Mouse (Mus musculus) brown adipose tissue, adult 24 weeks (tissue): ENCODE data around the gene Nudt17. TPM values are rescaled to one million over a fixed set of nuclear protein-coding genes. Genes with fewer than 3 reads are reported as not detected.
A peak's percentile ranks its signal among the peaks of the same experiment; 100 is the strongest.
"Not testable (repeated sequence)": the region's sequence is repeated elsewhere in the genome, so short reads cannot be mapped to it uniquely, and the experiment has no call there.

ENCODE experiments used
- H3K27ac ChIP-seq: fragments of 200-500 bp; replicated peaks from 2 replicates; pipeline ENCODE4 v1.5.1; 2012; ENCODE audit warnings: low read depth, mild to moderate bottlenecking, low read length
- H3K4me1 ChIP-seq: fragments of 200-500 bp; 2 replicates; pipeline ENCODE4 v1.6.1; 2012; ENCODE audit warnings: low read length, mixed read lengths; ENCODE audit not compliant: control insufficient read depth, insufficient read depth, insufficient read length
- H3K4me3 ChIP-seq: fragments of 200-500 bp; 2 replicates; pipeline ENCODE4 v1.5.1; 2012; ENCODE audit warnings: low read depth, mild to moderate bottlenecking, low read length, moderate library complexity; ENCODE audit not compliant: insufficient read depth
- polyA plus RNA-seq: library from polyadenylated mRNA; stranded (reverse); fragments of >200 nt; gene quantifications from 2 replicates; pipeline ENCODE4 v1.2.4, GENCODE M21; 2012; ENCODE audit not compliant: missing spikeins, insufficient read depth, insufficient read length

Gene Nudt17
- polyA plus RNA-seq, 1 experiment: 4.4 TPM

- H3K4me1 ChIP-seq: no peaks in the 10 kb centered on the region
- no peak overlapping the region for H3K4me3 ChIP-seq
- H3K27ac ChIP-seq: no peak overlapping the region
Observed at GRCm38 (mm10) chr3:96690298-96690697, 18.1 kb downstream of the Nudt17 start.

DNA sequence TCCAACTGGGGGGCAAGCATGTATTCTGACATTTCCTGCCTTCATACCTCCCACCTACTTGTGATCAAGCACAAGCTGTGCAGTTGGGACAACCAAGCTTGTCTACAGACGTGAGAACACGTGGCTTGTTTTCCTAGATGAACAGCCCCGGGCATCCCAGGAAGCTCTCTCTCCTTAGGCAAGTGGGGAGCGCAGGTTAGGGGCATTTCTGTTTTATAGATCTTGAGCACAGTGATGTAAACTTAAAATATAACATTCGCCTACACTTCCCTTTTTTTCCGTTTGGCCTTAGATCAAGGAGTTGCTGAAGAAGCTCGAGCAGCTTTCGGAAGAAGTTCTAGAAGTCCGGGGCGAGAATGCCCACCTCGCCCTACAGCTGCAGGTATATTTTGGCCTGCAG, 19.5 kb downstream of the Nudt17 start:
- Histone ChIP-seq H3K4me3 (no peak overlapping the region), H3K27ac (no peak overlapping the region), H3K4me1 (no peaks in the 10 kb centered on the region)

DNA sequence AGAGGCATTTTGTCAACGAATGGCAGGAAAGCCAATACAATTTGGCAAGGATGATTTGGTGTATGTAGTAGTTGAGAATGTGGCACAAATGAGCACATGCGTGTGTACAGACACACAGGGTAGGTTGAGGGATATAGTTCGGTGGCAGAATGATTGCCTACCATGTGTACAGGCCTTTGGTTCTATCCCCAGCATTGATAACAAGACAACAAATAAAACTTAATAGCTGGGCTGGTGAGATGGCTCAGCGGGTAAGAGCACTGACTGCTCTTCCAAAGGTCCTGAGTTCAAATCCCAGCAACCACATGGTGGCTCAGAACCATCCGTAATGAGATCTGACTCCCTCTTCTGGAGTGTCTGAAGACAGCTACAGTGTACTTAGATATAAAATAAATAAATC, 22.3 kb downstream of the Nudt17 start:
- H3K4me3 ChIP-seq, H3K27ac ChIP-seq, H3K4me1 ChIP-seq: not testable (repeated sequence)

DNA sequence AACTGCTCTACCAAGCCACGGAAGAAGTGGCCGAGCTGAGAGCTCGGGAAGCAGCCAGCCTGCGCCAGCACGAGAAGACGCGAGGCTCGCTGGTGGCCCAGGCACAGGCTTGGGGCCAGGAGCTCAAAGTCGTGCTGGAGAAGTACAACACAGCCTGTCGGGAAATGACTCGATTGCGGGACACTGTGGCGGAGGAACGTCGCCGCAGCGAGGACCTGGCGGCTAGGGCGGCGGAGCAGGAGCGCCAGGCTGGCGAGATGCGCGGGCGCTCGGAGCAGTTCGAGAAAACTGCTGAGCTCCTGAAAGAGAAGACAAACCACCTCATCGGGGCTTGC, 23.6 kb downstream of the Nudt17 start:
- Histone ChIP-seq H3K4me3 (0 out of 2 replicates have a peak overlapping the region, but pooled peaks have one; percentile 23), H3K27ac (no peak overlapping the region)

GRCm38 (mm10) chr3:96684151-96684821, 24.1 kb downstream of the Nudt17 start:
- Histone ChIP-seq H3K4me1 (no peaks in the 10 kb centered on the region), H3K27ac (no peak overlapping the region), H3K4me3 (no peak overlapping the region)

More for the DNA sequence above, 23.6 kb downstream of the Nudt17 start:
- H3K4me1 ChIP-seq: no peaks in the 10 kb centered on the region

- Histone ChIP-seq H3K4me3 (no peak overlapping the region), H3K27ac (no peak overlapping the region), H3K4me1 (no peaks in the 10 kb centered on the region)
Observed at GRCm38 (mm10) chr3:96683496-96683895, 24.9 kb downstream of the Nudt17 start.

- H3K4me1 ChIP-seq: no peaks in the 10 kb centered on the region
- no peak overlapping the region for H3K4me3 ChIP-seq
- no peak overlapping the region for H3K27ac ChIP-seq
Observed at GRCm38 (mm10) chr3:96680269-96680956, 27.9 kb downstream of the Nudt17 start.

DNA sequence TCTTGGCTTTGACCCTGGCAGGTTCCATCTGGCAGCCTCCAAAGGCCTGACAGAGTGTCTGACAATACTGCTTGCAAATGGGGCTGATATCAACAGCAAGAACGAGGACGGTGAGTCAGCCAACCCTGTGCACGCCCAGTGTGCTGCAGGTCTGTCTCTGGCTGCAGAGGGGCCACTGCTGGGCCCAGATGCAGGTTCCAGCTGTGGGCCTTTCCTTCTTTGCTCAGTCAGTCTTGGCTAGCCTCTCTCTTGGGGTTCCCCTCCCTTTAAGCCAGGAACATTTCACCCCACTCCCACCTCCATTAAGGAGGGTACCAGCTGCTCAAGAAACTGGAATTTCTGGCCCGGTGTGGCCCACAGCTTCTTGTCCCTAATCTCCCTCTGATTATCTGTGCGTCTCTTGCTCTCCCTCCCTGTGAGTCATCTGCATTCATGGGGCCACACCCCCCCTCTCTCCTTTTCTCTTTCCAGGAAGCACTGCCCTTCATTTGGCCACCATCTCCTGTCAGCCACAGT, 29.1 kb downstream of the Nudt17 start:
- no peak overlapping the region for H3K27ac ChIP-seq
- no peaks in the 10 kb centered on the region for H3K4me1 ChIP-seq
- no peak overlapping the region for H3K4me3 ChIP-seq

- Histone ChIP-seq H3K27ac (no peak overlapping the region), H3K4me3 (no peak overlapping the region), H3K4me1 (no peaks in the 10 kb centered on the region)
Observed at GRCm38 (mm10) chr3:96678456-96678855, 29.9 kb downstream of the Nudt17 start.

- no peaks in the 10 kb centered on the region for H3K4me1 ChIP-seq
- H3K27ac ChIP-seq: no peak overlapping the region
- H3K4me3 ChIP-seq: no peak overlapping the region
Observed at GRCm38 (mm10) chr3:96675690-96676089, 32.7 kb downstream of the Nudt17 start.

GRCm38 (mm10) chr3:96675171-96675570, 33.2 kb downstream of the Nudt17 start:
- Histone ChIP-seq H3K4me1 (no peaks in the 10 kb centered on the region), H3K4me3 (no peak overlapping the region), H3K27ac (no peak overlapping the region)

DNA sequence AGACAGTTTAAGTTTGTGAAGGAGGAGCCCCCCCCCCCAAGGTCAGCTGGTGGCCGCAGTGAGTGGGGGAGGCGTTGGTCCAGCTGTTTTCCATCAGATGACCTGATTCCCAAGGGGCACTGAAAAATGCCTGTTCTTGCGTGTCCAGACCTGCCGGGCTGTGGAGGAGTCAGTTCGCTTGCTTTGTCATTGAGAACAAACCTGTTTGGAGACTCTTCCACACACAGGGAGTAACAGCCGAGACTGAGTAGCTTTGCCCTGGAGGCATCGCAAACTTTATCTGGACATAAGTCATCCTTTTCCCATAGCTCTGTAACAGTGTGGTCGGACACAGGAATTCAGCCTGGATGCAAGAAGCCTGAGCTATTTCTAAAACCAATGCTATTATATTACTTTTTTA, 33.9 kb downstream of the Nudt17 start:
- Histone ChIP-seq H3K4me3 (no peak overlapping the region), H3K27ac (no peak overlapping the region), H3K4me1 (peaks cover 2% of the 10 kb centered on the region; the same call in 1 of the 2 replicates)

GRCm38 (mm10) chr3:96673514-96673913, 34.8 kb downstream of the Nudt17 start:
- Histone ChIP-seq H3K4me3 (no peak overlapping the region), H3K27ac (no peak overlapping the region), H3K4me1 (peaks cover 2% of the 10 kb centered on the region; the same call in 1 of the 2 replicates)

GRCm38 (mm10) chr3:96671519-96671918, 36.8 kb downstream of the Nudt17 start:
- no peak overlapping the region for H3K27ac ChIP-seq
- H3K4me3 ChIP-seq: no peak overlapping the region
- peaks cover 2% of the 10 kb centered on the region; the same call in 1 of the 2 replicates for H3K4me1 ChIP-seq

DNA sequence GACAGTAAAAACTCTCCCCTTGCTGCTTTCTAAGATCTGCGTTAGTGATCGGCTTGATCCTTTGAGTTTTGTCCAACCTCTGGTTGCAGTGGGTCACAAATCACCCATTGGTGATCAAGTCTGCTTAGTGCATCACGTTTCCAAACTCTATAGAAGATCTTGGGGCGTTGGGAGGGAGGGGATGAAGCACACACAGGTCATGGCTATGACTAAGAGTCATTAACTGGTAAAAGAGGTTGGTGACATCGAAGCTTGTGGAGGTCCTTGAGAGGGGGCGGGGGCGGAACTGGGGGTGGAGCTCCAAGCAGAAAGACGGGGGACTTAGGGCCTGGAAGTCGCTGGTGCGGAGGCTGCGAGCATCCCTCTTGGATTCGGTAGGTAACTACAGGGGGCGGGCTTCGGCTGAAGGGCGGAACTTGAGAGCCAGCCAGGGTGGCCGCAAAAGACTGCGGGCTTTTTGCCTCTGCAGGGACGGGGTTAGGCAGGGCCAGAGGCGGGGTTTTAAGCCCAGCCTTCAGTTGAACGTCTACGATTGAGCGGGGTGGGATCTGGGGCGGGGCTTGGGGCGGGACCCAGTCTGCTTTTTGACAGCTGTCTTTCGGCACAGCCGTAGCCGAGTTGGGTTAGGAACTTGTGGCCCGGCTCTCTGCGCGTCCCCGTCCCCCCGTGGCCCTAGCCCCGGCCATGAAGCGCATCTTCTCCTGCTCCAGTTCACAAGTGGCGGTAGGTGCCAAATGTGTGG, 38.5 kb downstream of the Nudt17 start, which contains the start of gene Ankrd35:
TSS of gene Ankrd35 (plus strand) at position 405 of the 742 bp plus-strand sequence.
- Histone ChIP-seq H3K4me3 (peak within 1 kb of the TSS; percentile 56), H3K4me1 (peaks cover 2% of the 10 kb centered on the region; the same call in 1 of the 2 replicates), H3K27ac (no peak within 1 kb of the TSS)
